Mouse (Mus musculus): Measurements from ENCODE around the gene Gm5169. TPM values are rescaled to one million over a fixed set of nuclear protein-coding genes. Genes with fewer than 3 reads are reported as not detected.
"Not testable (repeated sequence)": the region's sequence is repeated elsewhere in the genome, so short reads cannot be mapped to it uniquely, and the experiment has no call there.

The Gm5169 gene
- polyA plus RNA-seq (2021), result not detected

DNA sequence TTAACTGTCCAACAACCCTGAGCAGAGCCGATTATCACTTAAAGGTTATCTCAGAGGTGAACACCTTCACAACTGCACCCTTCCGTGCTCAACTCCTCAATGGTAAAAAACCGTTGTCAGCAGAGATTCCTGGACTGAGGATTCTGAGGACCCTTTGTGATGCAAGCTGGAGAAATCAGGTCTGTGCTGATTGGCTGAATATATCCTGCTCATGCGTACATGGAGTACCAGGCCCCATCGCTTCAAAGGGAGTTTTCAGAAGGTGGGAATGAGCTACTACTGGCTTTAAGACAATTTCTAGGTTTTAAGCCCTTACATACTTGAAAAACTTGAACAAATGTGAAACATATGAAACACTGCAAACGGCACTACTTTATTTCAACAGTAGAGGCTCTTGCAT is at the start of gene Gm5169:
TSS of gene Gm5169 (minus strand) at position 101 of the 400 bp plus-strand sequence.
- H3K27me3 ChIP-seq; POLR2A ChIA-PET; CTCF ChIA-PET; ATAC-seq; in situ Hi-C loops (cut with MboI; ENCODE audit: low pct_unique_long_range_greater_than_20kb); DNase-seq (ENCODE audit: low read depth, low spot score): not testable (repeated sequence)

- DNase-seq (ENCODE audit: low read depth, low spot score); H3K27me3 ChIP-seq; ATAC-seq; POLR2A ChIA-PET; CTCF ChIA-PET; in situ Hi-C loops (cut with MboI; ENCODE audit: low pct_unique_long_range_greater_than_20kb): not testable (repeated sequence)
Measured at GRCm38 (mm10) chrX:25347424-25347823, 46.2 kb upstream of the Gm5169 start.
